Mouse (Mus musculus) brain, adult 2 months (tissue): Measurements from ENCODE around the gene Wdr86.
A peak's percentile ranks its signal among the peaks of the same experiment; 100 is the strongest.
"Not testable (repeated sequence)": the region's sequence is repeated elsewhere in the genome, so short reads cannot be mapped to it uniquely, and the experiment has no call there.

Source experiments
- DNase-seq: peaks from one replicate; pipeline ENCODE4 v3.0.0; 2011; ENCODE audit warnings: low read depth, low spot score

Wdr86 gene

DNA sequence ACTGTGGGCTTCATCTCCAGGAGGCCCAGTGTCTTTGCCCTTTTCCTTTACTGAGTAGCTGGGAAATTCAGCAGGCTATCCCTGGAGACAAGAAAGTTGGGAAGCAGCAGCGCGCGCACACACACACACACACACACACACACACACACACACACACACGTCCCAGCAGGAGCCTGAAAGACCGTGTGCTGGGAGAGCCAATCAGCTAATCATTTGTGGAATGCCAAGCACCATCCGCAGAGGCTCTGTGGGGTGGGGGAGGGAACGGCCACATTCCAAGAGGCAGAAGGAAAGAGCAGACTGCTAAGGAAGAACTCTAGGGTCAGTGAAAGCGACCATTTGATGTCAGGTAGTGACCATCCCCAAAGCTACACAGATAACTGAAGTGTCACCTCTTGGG, 2.6 kb upstream of the Wdr86 start:
- DNase-seq = no peak

GRCm38 (mm10) chr5:24730986-24731385, 459 bp upstream of the Wdr86 start:
- DNase-seq = no peak

DNA sequence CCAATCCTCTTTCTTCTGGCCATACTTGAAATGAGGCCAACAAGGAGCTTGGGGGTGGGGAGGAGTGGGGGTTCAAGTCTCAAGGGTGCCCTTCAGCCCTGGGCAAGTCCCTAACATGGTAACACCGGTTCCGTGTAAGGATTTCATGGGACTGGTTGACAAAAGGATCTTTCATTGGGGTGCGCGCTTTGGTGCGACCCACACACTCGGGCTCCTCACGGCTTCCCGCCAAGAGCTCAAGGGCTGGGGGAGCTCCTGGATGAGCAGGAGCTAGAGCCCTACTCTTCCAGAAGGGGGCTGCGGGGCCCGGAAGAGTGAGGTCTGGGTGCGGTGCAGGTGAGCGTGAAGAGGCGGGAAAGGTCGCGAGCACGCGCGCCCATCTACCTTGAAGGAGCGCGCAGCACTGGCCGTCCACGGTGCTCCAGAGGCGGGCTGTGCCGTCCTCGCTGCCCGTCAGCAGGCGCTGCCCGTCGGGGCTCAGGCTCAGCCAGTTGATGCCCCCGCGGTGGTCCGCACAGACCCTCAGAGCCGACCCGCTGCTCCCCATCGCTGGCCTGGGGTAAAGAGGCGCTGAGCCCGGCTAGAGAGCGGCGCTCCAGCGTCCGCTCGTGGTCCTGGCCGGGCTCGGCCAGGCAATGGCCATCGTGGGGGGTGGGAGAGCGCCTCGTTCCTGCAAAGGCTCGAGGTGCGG, 585 bp downstream of the Wdr86 start:
- DNase-seq = no peak

GRCm38 (mm10) chr5:24726901-24727836, 3.4 kb downstream of the Wdr86 start:
- no peak for DNase-seq

DNA sequence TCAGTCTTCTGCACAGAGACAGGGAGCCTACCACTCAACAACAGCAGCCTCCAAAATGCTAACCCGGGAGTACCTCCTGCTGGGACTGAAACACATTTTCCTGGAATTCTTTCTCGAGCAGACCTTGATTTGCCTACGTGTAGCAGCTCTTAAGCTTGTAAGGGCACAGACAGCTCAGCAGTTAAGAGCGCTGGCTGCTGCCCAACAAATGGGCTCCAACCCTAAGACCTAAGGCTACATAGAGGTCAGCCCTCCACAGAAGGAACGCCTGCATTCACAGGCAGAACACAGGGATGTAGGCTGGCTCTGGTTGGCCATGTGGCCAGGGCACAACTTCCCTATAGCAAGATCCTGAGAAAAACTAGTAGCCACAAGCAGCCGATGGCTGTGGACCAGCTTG, 4.6 kb downstream of the Wdr86 start:
- no peak for DNase-seq

GRCm38 (mm10) chr5:24724805-24725204, 5.7 kb downstream of the Wdr86 start:
- DNase-seq = no peak

- no peak for DNase-seq
Measured at GRCm38 (mm10) chr5:24724270-24724634, 6.3 kb downstream of the Wdr86 start.

GRCm38 (mm10) chr5:24723527-24724269, 6.8 kb downstream of the Wdr86 start:
- no peak for DNase-seq

- no peak for DNase-seq
Measured at GRCm38 (mm10) chr5:24719852-24720251, 10.7 kb downstream of the Wdr86 start.

DNA sequence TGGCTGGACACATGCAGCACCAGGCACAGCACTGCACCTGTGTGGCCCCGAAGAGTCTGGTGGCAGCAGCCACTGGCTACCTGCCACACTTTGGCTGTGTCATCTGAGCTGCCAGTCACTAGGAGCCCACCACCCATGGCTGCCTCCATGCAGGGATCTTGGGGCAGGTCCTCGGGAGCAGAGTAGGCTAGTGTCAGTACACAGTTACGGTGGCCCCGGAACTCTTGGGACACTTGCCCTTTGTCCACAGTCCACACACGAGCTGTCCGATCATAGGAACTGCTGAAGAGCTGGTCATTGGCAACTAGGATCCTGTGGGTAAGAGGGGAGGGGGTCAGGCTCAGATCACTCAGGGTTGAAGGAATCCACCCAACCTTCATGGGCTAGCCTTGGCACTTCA, 12.5 kb downstream of the Wdr86 start:
- no peak for DNase-seq

GRCm38 (mm10) chr5:24713987-24714386, 16.5 kb downstream of the Wdr86 start:
- no peak for DNase-seq

DNA sequence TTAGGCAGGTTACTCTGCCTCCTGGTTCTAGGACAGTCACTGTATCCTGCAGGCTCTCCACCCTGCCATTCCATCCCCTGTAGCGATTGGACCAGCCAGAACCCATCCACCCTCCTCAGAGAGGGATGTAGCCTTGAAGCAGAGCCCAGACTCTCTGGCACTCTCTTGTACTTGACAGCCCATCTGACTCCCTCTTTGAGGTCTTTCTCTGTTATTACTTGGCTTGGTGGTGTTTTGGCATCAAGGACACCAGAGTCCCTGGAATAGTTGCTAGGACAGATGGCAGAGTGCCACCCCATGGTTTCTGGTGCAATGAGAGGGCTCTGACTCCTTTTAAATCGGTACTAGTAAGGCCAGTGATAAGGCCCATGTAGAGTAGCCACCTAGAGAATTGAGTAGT, 17.3 kb downstream of the Wdr86 start:
- DNase-seq = peak; percentile 81

- DNase-seq = no peak
Measured at GRCm38 (mm10) chr5:24711615-24712014, 18.9 kb downstream of the Wdr86 start.

GRCm38 (mm10) chr5:24709962-24710361, 20.6 kb downstream of the Wdr86 start:
- DNase-seq = peak; percentile 53

GRCm38 (mm10) chr5:24704615-24705014, 25.9 kb downstream of the Wdr86 start:
- no peak for DNase-seq

DNA sequence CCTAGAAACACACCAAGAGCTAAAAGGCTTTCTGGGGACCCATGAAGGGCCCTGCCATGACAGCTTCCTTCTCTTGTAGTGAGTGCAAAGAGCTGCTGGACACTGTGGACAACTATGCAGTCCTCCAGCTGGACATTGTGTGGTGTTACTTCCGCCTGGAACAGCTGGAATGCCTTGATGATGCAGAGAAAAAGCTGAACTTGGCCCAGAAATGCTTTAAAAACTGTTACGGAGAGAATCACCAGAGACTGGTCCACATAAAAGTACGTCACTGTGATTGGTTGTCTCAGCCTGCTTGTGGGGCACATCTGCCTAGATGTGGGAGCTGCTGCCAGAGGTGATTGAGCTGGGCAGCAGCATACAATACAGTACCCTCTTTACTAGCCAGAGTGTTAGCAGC, 29.3 kb downstream of the Wdr86 start:
- no peak for DNase-seq

GRCm38 (mm10) chr5:24696704-24697103, 33.8 kb downstream of the Wdr86 start:
- no peak for DNase-seq

DNA sequence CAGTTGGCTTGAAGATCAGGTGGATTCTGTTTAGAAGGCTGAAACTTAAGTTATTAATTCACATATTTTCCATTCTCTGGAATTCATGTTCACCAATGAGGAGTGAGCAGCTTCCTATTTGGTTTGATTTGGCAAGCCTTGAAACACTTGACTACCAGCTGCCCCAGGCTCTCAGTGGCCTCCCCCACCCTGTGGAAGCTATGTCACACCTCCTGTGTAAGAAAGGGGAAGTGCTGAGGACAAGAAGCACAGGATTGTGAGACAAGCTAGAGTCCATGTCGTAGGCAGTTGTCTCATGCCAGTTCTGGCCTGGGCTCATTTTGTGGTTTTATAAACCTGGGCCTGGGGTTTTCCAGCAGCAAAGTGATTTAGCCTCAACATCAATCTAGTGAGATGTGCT, 42.8 kb downstream of the Wdr86 start:
- peak; percentile 29 for DNase-seq

DNA sequence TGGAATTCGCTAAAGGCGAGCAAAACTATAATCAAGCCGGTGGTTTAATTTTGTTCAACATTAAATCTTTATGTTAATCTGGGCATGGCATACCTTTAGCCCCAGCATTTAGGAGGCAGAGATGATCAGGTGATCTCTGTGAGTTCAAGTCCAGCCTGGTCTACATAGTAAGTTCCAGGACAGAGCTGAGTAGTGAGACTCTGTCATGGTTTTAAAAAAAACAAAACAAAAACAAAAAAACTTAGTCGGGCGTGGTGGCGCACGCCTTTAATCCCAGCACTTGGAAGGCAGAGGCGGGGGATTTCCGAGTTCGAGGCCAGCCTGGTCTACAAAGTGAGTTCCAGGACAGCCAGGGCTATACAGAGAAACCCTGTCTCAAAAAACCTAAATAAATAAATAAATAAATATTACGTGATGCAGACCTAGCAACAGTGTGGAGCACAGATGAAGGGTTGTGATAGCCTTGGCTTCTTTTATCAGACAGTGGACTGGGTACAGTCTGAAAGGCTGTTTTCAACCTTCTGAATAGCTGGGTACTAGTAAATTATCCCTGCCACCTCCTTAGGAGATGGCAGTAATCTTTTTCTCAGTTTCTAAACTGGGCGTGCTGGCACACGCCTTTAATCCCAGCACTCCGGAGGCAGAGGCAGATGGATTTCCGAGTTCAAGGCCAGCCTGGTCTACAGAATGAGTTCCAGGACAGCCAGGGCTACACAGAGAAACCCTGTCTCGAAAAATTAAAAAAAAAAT, 43.7 kb downstream of the Wdr86 start:
- not testable (repeated sequence) for DNase-seq

DNA sequence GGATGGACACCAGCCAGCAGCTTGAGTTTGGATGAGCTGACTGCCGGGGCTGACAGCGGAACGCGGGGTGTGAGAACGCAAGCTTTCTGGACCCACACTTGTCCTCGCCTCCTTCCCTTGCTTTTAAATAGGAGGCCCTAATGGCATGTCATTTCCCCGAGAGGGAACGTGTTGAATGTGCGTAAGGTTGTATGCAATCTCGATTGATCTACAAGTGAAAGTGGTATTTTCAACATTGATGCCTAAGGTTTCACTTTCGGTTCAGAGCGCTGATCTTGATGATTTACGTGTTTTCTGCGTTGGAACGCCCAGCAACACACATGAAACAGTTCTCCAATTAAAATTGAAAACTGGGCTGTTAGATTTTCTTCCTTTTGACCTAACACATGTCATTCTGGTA, 44.4 kb downstream of the Wdr86 start:
- DNase-seq = peak; percentile 63

GRCm38 (mm10) chr5:24685366-24686093, 45.0 kb downstream of the Wdr86 start, which contains the start of gene Nub1:
Nub1 (plus strand) TSS chr5:24685532.
- DNase-seq = peak; percentile 99
